Mouse (Mus musculus) lung, postnatal 4 days (tissue): ENCODE results near the gene Pax9.

ENCODE experiments used
- DNase-seq, 2 experiments: peaks; one replicate each; pipeline ENCODE4 v3.0.0; 2021

Gene Pax9

DNA sequence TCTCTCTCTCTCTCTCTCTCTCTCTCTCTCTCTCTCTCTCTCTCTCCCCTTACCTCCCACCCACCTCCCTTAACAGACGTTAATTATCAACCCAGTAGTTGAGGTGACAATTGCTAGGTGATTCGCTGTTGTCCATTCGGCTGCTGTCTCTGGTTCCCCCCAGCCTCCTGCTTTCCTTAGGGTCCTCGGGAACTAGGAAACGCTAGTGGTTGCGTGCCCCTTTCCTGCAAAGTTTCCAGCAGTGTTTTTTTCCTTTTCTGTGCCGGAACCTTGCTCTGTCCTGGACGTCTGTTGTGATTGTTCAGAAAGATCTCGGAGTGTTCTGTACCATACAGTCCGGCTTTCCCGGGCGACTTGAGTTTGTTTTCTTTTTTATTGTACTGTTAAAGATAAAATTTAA is 6.2 kb downstream of the Pax9 start:
- no peak for DNase-seq

DNA sequence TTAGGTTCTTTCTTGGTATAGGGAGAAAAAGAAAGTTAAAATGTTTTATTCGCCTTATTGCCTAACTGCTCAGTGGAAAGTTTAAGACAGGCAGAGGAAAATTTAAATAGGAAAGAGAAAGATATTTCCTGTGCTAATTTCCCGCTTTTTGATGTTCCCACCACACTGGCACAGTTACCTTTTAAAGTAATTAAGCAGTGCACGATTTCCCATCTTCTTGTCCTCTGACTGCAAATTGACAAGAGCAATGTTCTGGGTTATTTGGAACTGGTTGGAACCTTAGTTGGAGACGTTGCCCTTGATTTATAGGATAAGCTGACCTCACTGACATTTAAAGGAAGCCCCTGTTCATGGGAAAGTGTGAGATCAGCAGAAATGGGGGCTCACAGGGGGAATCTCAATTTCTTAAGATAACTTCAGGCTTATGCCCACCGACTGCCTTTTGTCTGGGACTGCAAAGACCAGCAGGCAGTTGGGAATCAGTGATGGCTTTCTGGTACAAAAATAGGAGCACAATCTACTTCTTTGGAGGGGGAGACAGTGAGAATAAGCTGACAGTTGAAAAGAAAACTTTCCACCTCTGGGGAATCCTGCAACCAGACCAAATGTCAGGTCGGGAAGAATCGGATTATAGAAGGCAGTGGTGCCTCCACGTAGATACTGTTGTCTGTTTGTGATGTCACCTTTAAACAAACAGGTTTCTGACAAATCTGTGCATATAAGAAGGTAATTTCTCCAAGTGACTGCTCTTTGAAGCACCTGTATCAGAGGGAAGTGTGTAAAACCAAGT is 6.8 kb downstream of the Pax9 start:
- DNase-seq: no peak

DNA sequence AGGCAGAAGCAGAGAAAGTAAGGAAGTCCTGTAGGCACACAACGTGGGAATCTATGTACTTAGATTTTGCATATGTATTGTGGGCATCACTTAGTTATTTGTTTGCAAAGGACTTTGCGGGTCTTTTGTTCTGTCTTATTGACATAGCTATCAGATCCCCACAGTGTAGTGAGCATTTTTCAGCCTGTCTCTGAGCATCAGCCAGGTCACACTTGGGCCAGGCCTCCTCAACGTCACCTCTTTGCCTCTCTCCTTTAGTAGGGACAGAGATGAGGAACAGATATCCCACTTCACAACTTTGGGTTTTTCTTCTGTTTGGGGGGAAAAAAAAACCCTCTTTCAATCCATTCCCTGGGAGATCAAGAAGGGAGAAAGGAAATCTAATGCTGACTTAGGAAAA is 7.8 kb downstream of the Pax9 start:
- DNase-seq: no peak

DNA sequence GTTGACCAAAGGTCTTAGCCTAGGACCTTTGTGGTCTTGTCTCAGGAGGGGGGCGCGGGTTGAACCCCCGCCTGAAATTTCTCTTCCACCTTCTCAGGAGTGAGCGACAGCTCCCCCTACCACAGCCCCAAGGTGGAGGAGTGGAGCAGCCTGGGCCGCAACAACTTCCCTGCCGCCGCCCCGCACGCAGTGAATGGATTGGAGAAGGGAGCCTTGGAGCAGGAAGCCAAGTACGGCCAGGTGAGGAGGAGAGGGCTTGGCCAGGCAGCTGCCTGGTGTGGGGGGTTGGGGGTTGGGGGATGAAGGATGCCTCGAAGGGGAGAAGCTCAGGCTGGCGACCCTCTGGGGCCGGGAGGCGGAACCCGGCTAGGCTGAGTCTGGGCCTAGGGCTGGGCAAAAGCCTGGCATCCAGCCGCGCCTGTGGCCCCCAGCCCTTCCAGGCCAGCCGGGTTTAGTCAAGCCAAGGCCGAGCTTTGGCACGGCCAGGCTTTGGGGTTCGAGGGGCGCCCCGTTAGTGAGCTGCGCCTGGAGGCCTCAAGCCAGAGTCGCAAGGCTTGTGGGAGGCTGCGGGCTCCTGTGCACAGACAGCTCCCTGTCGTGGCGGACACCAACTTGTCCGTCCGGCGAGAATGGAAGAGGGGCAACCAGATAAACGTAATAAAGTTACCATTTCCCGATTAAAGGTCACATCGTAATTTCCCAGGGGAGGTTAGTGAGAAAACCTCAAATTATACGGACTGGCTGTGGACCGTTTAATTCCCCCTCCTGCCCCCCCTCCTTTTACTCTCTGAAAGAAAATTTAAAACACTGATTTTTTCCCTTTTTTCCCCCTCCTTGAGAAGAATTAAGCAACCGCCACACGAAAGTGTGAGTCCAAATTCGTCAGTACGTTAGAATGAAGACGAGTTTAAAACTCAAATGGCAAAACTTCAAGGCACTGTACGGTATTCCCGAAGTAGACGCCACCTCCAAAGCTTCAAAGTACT is 8.6 kb downstream of the Pax9 start:
- DNase-seq: no peak

DNA sequence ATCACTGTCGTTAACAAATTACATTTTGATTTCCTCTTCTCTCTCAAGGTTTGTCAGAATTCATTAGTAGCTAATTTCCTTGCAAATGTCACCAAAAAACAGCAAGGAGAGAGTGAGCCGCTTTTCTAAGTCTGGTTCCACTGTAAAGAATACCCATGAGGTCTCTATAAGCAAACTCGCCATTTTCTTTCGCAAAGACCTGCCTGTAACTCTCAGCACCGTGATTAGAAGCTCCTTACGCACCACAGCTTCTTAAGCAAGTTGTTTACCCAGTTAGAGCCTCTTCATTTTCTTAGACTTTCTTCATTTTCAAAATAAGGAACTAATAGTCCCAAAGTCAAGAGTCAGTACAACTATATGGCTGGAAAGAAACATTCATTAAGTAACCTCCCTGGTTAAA is 9.4 kb downstream of the Pax9 start:
- no peak for DNase-seq

DNA sequence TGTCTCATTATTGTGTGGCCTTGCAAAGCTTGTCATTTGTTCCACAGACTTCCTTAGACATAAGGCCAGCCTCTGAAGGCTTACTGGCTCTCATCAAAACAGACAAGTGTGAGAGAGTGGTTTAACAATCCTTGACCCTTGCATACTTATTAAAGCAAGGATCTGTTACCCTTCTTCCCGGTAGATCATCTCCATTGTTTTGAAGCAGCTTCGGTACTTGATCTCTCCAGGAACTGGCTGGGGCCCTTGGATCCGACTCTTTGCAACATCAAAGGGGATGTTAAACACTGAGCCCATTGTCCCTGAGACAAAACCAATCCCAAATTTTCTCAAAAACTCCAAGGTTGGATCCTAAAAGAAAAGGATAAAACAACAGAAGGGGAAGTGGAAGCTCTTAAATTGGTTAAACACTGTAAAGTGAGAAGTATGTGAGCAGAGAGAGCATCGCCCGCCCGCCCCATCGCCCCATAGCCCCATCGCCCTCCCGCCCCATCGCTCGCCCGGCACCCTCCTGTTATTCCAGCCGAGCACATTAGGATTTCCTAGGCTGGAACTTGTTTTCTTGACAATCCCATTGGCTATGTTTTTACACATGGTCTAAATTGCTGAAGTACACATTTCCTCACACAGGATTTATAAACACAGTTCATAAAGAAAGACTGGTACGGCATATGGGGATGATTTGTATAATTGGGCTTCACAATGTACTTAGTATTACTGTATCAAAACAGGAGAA is 26.6 kb downstream of the Pax9 start:
- DNase-seq: no peak

DNA sequence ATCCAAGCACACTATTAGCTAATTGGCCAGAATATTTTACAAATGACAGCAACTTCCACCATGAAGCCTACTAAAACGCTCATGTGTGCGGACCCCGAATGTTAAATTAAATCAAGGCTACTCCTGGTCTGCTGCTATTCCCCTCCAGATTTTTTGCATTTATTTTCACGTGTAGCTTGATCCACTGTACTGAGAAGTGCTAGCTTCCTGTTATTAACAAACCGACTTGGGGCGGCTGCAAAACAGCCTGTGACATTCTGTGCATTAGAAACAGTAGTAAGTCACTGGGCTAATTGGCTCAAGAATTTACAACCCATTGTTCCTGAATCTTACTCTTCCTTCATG is 27.1 kb downstream of the Pax9 start:
- DNase-seq: no peak

DNA sequence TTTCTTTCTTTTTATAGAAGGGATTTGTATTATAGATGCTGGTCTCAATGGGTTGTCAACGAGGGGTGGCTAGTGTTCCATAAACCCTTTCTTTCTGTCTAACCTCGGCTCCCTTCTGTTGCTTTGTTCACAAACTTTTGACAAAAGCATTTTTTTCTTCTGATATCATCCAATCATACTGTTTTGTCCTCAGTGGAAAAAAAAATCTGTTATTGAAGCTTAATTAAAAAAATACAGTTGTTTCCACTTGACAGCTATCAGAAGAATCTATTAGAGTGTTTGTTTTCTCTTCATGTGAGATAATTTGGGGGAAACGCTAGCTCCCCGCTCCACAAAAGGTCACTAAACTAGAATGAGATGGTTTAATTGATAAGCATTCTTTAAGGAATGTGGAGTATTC is 36.1 kb downstream of the Pax9 start:
- DNase-seq: no peak

DNA sequence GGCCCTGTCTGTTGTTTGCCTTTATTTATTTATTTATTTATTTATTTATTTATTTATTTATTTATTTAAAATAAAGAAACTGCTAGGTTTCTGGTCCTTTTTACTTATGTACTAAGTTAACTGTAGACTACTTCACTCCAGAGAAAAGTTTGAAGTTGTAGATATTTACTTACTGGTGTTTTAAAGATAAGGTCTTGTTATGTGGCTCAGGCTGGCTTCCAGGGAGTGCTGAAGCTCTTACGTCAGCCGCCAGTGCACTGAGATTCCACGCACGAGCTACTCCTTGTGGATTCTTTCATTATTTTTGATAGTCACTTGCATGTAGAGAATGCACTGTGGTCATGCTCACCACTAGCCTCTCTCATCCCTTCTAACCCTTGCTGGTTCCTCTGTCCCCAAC is 45.5 kb downstream of the Pax9 start:
- DNase-seq: no peak
